Mouse (Mus musculus): ENCODE results near the gene Nt5e. TPM values are rescaled to one million over a fixed set of nuclear protein-coding genes. Genes with fewer than 3 reads are reported as not detected.

Nt5e gene
- polyA plus RNA-seq (2012; rRNA removed; ENCODE audit: low replicate concordance), result 0.85 and 3.6 TPM in 2 replicates

DNA sequence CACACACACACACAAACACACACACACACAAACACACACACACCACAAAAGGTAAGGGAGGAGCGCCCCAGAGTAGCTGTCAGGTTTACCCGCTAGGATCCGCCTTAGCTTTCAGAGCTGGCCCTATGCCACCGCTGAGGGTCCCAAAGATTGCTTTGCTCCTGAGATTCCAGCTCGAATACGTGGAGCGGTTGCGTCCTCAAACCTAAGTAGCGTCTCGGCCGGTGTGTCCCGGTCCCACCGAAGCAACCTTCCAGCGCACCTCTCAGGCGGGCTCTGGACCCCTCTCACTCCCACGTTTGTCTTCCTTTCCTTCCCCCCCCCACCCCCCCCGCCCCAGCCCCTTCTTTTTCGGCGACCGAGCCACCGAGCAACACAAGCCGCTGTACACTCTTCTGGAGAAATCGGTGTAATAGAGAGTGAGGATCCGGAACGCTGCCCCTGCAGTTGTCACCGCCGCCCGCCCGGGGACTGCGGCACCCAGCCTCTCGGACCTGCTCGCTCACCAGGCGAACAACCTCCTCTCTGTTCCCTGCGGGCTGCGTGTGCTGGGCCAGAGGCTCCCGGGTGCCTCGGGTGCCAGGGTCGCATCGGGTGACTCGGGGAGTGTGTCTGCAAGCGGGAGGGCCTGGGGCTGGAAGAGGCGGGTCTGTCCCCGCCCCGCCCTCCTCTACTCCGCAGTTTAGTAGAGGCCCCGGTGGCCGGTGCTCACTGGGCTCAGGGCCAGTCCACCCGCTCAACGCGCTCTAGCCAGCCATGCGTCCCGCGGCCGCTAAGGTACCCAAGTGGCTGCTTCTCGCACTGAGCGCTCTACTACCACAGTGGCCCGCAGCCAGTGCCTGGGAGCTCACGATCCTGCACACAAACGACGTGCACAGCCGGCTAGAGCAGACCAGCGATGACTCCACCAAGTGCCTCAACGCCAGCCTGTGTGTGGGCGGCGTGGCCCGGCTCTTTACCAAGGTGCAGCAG lies at the start of gene Nt5e:
Nt5e (plus strand) TSS at position 268 of the 972 bp plus-strand sequence.

Other genes with a start within 250 kb of the Nt5e start
- 11.6 and 17.9 TPM in 2 replicates for gene Snx14, start 111.8 kb downstream of the Nt5e start, polyA plus RNA-seq (2012; rRNA removed; ENCODE audit: low replicate concordance)
- gene Gm20537, start 129.4 kb downstream of the Nt5e start, polyA plus RNA-seq (2012; rRNA removed; ENCODE audit: low replicate concordance), result 0.33 TPM in 1 of 2 replicates, not detected in the other
- gene Syncrip, start 155.4 kb downstream of the Nt5e start, polyA plus RNA-seq (2012; rRNA removed; ENCODE audit: low replicate concordance), result 3.2 and 6.3 TPM in 2 replicates
- 5.8 and 8.0 TPM in 2 replicates for gene Zfp949, start 220.8 kb downstream of the Nt5e start, polyA plus RNA-seq (2012; rRNA removed; ENCODE audit: low replicate concordance)